Mouse (Mus musculus) midbrain, postnatal 0 days (tissue): ENCODE measurements at regions not wholly inside any gene's neighbourhood (a gene's known extent, or its start where the extent isn't known, plus 50 kb on each side); places are given as distances from the start of the nearest gene placed in this dataset.

Experiments used
- ATAC-seq: fragments of 200-750 bp; cut with Nextera tagmentation; 2 replicates; pipeline ENCODE4 v1.8.0; 2017; ENCODE audit warnings: moderate number of reproducible peaks, mild to moderate bottlenecking, moderate TSS enrichment, moderate library complexity; ENCODE audit not compliant: low FRiP score
- DNase-seq: peaks from one replicate; pipeline ENCODE4 v3.0.0-alpha.2; 2015; ENCODE audit warnings: low spot score
- H3K27ac ChIP-seq: fragments of 300-500 bp; sonication (generic); 2 replicates; pipeline ENCODE4 v1.5.1; 2014; ENCODE audit warnings: low read depth, mild to moderate bottlenecking, low read length, mixed read lengths
- H3K27me3 ChIP-seq: fragments of 300-500 bp; sonication (generic); 2 replicates; pipeline ENCODE4 v1.6.1; 2014; ENCODE audit warnings: low read length, control low read depth, mixed read lengths; ENCODE audit not compliant: insufficient read depth
- H3K36me3 ChIP-seq: fragments of 300-500 bp; sonication (generic); 2 replicates; pipeline ENCODE4 v1.6.1; 2014; ENCODE audit warnings: low read length, control low read depth, mixed read lengths; ENCODE audit not compliant: insufficient read depth
- H3K4me1 ChIP-seq: fragments of 300-500 bp; sonication (generic); 2 replicates; pipeline ENCODE4 v1.6.1; 2014; ENCODE audit warnings: mild to moderate bottlenecking, control low read depth, antibody characterized with exemption, low read length, mixed read lengths; ENCODE audit not compliant: insufficient read depth
- H3K4me2 ChIP-seq: fragments of 300-500 bp; sonication (generic); 2 replicates; pipeline ENCODE4 v1.6.1; 2014; ENCODE audit warnings: low read depth, mild to moderate bottlenecking, low read length, mixed read lengths; ENCODE audit not compliant: poor library complexity, severe bottlenecking
- H3K4me3 ChIP-seq: fragments of 300-500 bp; sonication (generic); 2 replicates; pipeline ENCODE4 v1.5.1; 2014; ENCODE audit warnings: low read depth, mild to moderate bottlenecking, low read length, moderate library complexity
- H3K9ac ChIP-seq: fragments of 300-500 bp; sonication (generic); replicated peaks from 2 replicates; pipeline ENCODE4 v1.6.1; 2014; ENCODE audit warnings: mild to moderate bottlenecking, low read length, moderate library complexity, mixed read lengths; ENCODE audit not compliant: poor library complexity, severe bottlenecking
- H3K9me3 ChIP-seq: fragments of 300-500 bp; sonication (generic); 2 replicates; pipeline ENCODE4 v1.6.1; 2016; ENCODE audit warnings: low read length, control low read depth
- CTCF ChIP-seq: IDR thresholded peaks from 2 replicates; pipeline ENCODE4 v1.5.1; 2016; ENCODE audit warnings: antibody characterized with exemption, mild to moderate bottlenecking
- WGBS: fragments of 180-500 bp; shearing (Covaris S2); extraction: QIAGEN DNeasy Blood & Tissue Kit; methylation state at CpG from one replicate; pipeline ENCODE4 v1.1.7; 2014; 5-methylcytosine and 5-hydroxymethylcytosine counted together

- TF ChIP-seq CTCF: no peak
- no peak overlapping the region for H3K27ac ChIP-seq
Measured at GRCm38 (mm10) chr15:17715584-17715983, 987.0 kb downstream of the Cdh9 start.

GRCm38 (mm10) chr15:17730651-17731050, 1002.1 kb downstream of the Cdh9 start:
- no peaks in the 10 kb centered on the region for H3K36me3 ChIP-seq
- H3K4me2 ChIP-seq: no peak overlapping the region
- H3K4me1 ChIP-seq: no peaks in the 10 kb centered on the region
- H3K27ac ChIP-seq: no peak overlapping the region
- no peaks in the 10 kb centered on the region for H3K27me3 ChIP-seq
- 55% methylated on average over 1 of the region's 1 CpGs for WGBS
- H3K4me3 ChIP-seq: no peak overlapping the region
- DNase-seq (no peak), ATAC-seq (no peak)
- H3K9ac ChIP-seq: no peak overlapping the region
- no peak for TF ChIP-seq CTCF
- no peaks in the 10 kb centered on the region for H3K9me3 ChIP-seq

More at GRCm38 (mm10) chr15:17715584-17715983, 987.0 kb downstream of the Cdh9 start:
- Histone ChIP-seq H3K36me3 (no peaks in the 10 kb centered on the region), H3K9ac (no peak overlapping the region), H3K4me2 (no peak overlapping the region), H3K9me3 (no peaks in the 10 kb centered on the region), H3K4me3 (no peak overlapping the region), H3K27me3 (no peaks in the 10 kb centered on the region), H3K4me1 (no peaks in the 10 kb centered on the region)
- 88% methylated on average over 2 of the region's 2 CpGs for WGBS
- ATAC-seq: no peak
- DNase-seq: no peak

GRCm38 (mm10) chr15:17770225-17770677, 1041.7 kb downstream of the Cdh9 start:
- H3K27me3 ChIP-seq: no peaks in the 10 kb centered on the region
- no peak overlapping the region for H3K4me3 ChIP-seq
- H3K9me3 ChIP-seq: no peaks in the 10 kb centered on the region
- no peak overlapping the region for H3K27ac ChIP-seq
- 61% methylated on average over 10 of the region's 10 CpGs for WGBS
- ATAC-seq (0 out of 2 replicates have a peak, but pooled peaks have one; percentile 31), DNase-seq (peak; percentile 2)
- TF ChIP-seq CTCF: no peak
- H3K9ac ChIP-seq: no peak overlapping the region
- no peaks in the 10 kb centered on the region for H3K36me3 ChIP-seq
- H3K4me2 ChIP-seq: no peak overlapping the region
- no peaks in the 10 kb centered on the region for H3K4me1 ChIP-seq

DNA sequence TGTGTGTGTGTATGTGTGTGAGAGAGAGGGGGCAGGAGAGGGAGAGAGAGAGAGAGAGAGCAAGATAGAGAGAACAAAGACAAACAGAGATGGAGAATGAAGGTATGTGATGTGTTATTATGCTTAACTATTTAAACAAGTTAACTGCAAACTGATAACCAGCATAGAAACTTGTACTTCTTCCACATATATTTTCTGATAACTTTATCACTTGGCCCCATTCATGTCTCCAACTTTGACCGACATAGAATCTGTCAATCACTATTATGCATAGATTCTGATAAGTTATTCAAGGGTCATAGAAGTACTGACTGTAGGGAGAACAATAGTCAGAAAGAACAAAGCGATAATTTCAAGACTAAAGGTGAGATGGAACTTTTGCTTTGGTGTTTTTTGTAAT, 1039.0 kb upstream of the Cdh10 start:
- Histone ChIP-seq H3K4me1 (no peaks in the 10 kb centered on the region), H3K4me3 (no peak overlapping the region), H3K9me3 (no peaks in the 10 kb centered on the region), H3K27me3 (no peaks in the 10 kb centered on the region), H3K9ac (no peak overlapping the region), H3K36me3 (no peaks in the 10 kb centered on the region), H3K4me2 (no peak overlapping the region), H3K27ac (no peak overlapping the region)
- ATAC-seq (no peak), DNase-seq (no peak)
- TF ChIP-seq CTCF: no peak
- WGBS: 89% methylated on average over 2 of the region's 2 CpGs

DNA sequence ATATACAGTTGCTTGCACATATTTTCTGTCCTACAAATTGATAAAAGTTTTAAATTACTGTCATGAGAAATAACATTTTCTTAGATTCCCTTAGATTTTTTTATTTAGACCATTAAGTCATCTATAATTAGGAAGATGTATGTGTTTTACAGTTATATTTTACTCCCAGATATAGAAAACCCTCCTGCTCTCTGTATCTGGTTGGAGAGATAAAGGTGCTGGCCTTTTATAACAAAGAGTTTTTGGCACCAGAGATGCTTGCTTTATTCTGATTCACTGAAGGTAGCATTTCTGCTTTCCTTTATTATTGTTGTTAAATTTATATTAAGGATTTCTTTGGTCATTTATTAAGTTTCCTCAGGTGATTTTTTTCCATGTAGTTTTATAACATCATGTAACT, 1035.4 kb upstream of the Cdh10 start:
- no peaks in the 10 kb centered on the region for H3K4me1 ChIP-seq
- H3K4me3 ChIP-seq: no peak overlapping the region
- TF ChIP-seq CTCF: no peak
- H3K9ac ChIP-seq: no peak overlapping the region
- H3K9me3 ChIP-seq: no peaks in the 10 kb centered on the region
- no peaks in the 10 kb centered on the region for H3K36me3 ChIP-seq
- H3K27me3 ChIP-seq: no peaks in the 10 kb centered on the region
- DNase-seq (no peak), ATAC-seq (no peak)
- H3K27ac ChIP-seq: no peak overlapping the region
- H3K4me2 ChIP-seq: no peak overlapping the region

GRCm38 (mm10) chr15:17797516-17797915, 1021.2 kb upstream of the Cdh10 start:
- 77% methylated on average over 3 of the region's 3 CpGs for WGBS
- Histone ChIP-seq H3K4me2 (no peak overlapping the region), H3K27me3 (no peaks in the 10 kb centered on the region), H3K9ac (no peak overlapping the region), H3K4me1 (no peaks in the 10 kb centered on the region), H3K27ac (no peak overlapping the region), H3K9me3 (no peaks in the 10 kb centered on the region), H3K36me3 (no peaks in the 10 kb centered on the region), H3K4me3 (no peak overlapping the region)
- no peak for DNase-seq
- no peak for ATAC-seq
- TF ChIP-seq CTCF: no peak
